ENCODE assay signal across 15 mouse cellular contexts in genomic region chr10:93742598-93742997, GRCm38 (mm10).
A peak's percentile ranks its signal among the peaks of the same experiment; 100 is the strongest.
DNase-seq lines count a peak whose midpoint lies in the region; ATAC-seq and TF ChIP-seq lines count a peak whose summit lies in the region.
"Had no signal": no experiment of that assay in that cellular context is flagged by ENCODE, and none has a peak within 500 bp of the region (broad histone marks: within the 10 kb centered on the region; RNA-seq: fewer than 3 reads in every experiment).

No protein-coding gene starts in this region.

- 48% methylated on average over 6 of the region's 6 CpGs for WGBS in thymus, adult 2 months

- H3K27me3 ChIP-seq in thymus, adult 2 months (ENCODE audit: control insufficient read depth, insufficient read depth, low read length), result no peaks in the 10 kb centered on the region
- H3K27me3 ChIP-seq: liver, embryonic 13.5 days; neural tube, embryonic 12.5 days; Patski had no signal

- DNase-seq in kidney, adult 11 months, result peak; percentile 41
- no peak for DNase-seq in kidney, postnatal 4 days
- DNase-seq in thymus, postnatal 0 days (ENCODE audit: low spot score), result peak; percentile 2
- no peak for DNase-seq in thymus, adult 2 months
- peak; percentile 69 to 83 for DNase-seq in cerebellum, postnatal 25 days
- DNase-seq in retina, embryonic 14.5 days (ENCODE audit: low spot score), result no peak
- no peak for DNase-seq in left cerebral cortex, adult 11 months (ENCODE audit: low spot score)
- DNase-seq: heart, adult 2 months; heart, postnatal 4 days; liver, embryonic 13.5 days; retina, postnatal 1 day; thymus, postnatal 25 days had no signal

- no peak for TF ChIP-seq CTCF in thymus, adult 2 months (IDR thresholded peaks at IDR 0.05; ENCODE audit: borderline replicate concordance, control insufficient read depth, extremely low read depth, insufficient read depth, low read length, poor library complexity)

- no peak for TF ChIP-seq POLR2A in thymus, adult 2 months (IDR thresholded peaks at IDR 0.05; ENCODE audit: control insufficient read depth, extremely low read depth, insufficient read depth, low read length, poor library complexity)

- no peaks in the 10 kb centered on the region for H3K36me3 ChIP-seq in thymus, adult 2 months (ENCODE audit: control insufficient read depth, insufficient read depth, low read length)
- H3K36me3 ChIP-seq: liver, embryonic 13.5 days; neural tube, embryonic 12.5 days had no signal

- H3K4me1 ChIP-seq in thymus, adult 2 months (replicated peaks; ENCODE audit: control insufficient read depth, insufficient read depth, low read length), result peaks cover 6% of the 10 kb centered on the region
- H3K4me1 ChIP-seq: neural tube, embryonic 12.5 days had no signal

- H3K4me3 ChIP-seq in thymus, adult 2 months (ENCODE audit: control insufficient read depth, insufficient read depth, low read length), result no peak overlapping the region
- H3K4me3 ChIP-seq: heart, adult 2 months; liver, embryonic 13.5 days; neural tube, embryonic 12.5 days had no signal

- no peak for ATAC-seq in erythroid progenitor cell, adult 5-6 weeks (replicated peaks; ENCODE audit: low FRiP score, poor library complexity, severe bottlenecking)
- ATAC-seq: Patski had no signal

- no peak overlapping the region for H3K27ac ChIP-seq in thymus, adult 2 months (ENCODE audit: control insufficient read depth, insufficient read depth, low read length)
- H3K27ac ChIP-seq: heart, adult 2 months; liver, embryonic 13.5 days; neural tube, embryonic 12.5 days had no signal

Comparison
In these comparisons a context has a peak if more than half of its experiments do, and no peak if none do; other contexts are left out.
1. DNase-seq: peak in kidney, adult 11 months (single experiment), thymus, postnatal 0 days (single experiment) and cerebellum, postnatal 25 days (2 of 2); none in kidney, postnatal 4 days (0 of 2), thymus, adult 2 months (single experiment), retina, embryonic 14.5 days (single experiment) and left cerebral cortex, adult 11 months (single experiment).